Mouse (Mus musculus) liver, embryonic 16.5 days (tissue): ENCODE results near the gene Spata13. TPM values are rescaled to one million over a fixed set of nuclear protein-coding genes. Genes with fewer than 3 reads are reported as not detected.

Source experiments
- ATAC-seq: fragments of 200-750 bp; cut with Nextera tagmentation; 2 replicates; pipeline ENCODE4 v1.8.0; 2017; ENCODE audit warnings: low read depth, mild to moderate bottlenecking, moderate number of reproducible peaks, moderate library complexity
- H3K27ac ChIP-seq: fragments of 300-500 bp; sonication (generic); 2 replicates; pipeline ENCODE4 v1.5.1; 2014; ENCODE audit warnings: mild to moderate bottlenecking, low read length
- H3K27me3 ChIP-seq: fragments of 300-500 bp; sonication (generic); 2 replicates; pipeline ENCODE4 v1.6.1; 2014; ENCODE audit warnings: low read depth, low read length, mixed read lengths; ENCODE audit not compliant: control insufficient read depth, insufficient read depth
- H3K36me3 ChIP-seq: fragments of 300-500 bp; sonication (generic); 2 replicates; pipeline ENCODE4 v1.6.1; 2014; ENCODE audit warnings: mild to moderate bottlenecking; ENCODE audit not compliant: control insufficient read depth, insufficient read depth
- H3K4me1 ChIP-seq: fragments of 300-500 bp; sonication (generic); 2 replicates; pipeline ENCODE4 v1.6.1; 2014; ENCODE audit warnings: low read depth, low read length, mixed read lengths; ENCODE audit not compliant: control insufficient read depth
- H3K4me2 ChIP-seq: fragments of 300-500 bp; sonication (generic); 2 replicates; pipeline ENCODE4 v1.6.1; 2014; ENCODE audit warnings: low read depth, low read length, mixed read lengths
- H3K4me3 ChIP-seq: fragments of 300-500 bp; sonication (generic); 2 replicates; pipeline ENCODE4 v1.5.1; 2014; ENCODE audit warnings: low read depth, mild to moderate bottlenecking, low read length
- H3K9ac ChIP-seq: fragments of 300-500 bp; sonication (generic); 2 replicates; pipeline ENCODE4 v1.6.1; 2014; ENCODE audit warnings: low read depth, low read length
- H3K9me3 ChIP-seq: fragments of 300-500 bp; sonication (generic); replicated peaks from 2 replicates; pipeline ENCODE4 v1.6.1; 2016; ENCODE audit warnings: low read length; ENCODE audit not compliant: control insufficient read depth
- WGBS: fragments of 180-500 bp; shearing (Covaris S2); extraction: QIAGEN DNeasy Blood & Tissue Kit; methylation state at CpG from one replicate; pipeline ENCODE4 v1.1.7; 2014; ENCODE audit not compliant: insufficient replicate concordance; 5-methylcytosine and 5-hydroxymethylcytosine counted together
- polyA plus RNA-seq: library from polyadenylated mRNA; unstranded; fragments of >200 nt; fragmentation: Nextera tagmentation; extraction: Ambion mirVana; gene quantifications from 2 replicates; pipeline ENCODE4 v1.2.1, GENCODE M21; 2015

The Spata13 gene
- polyA plus RNA-seq, 1 experiment from 2014 or later = 21.5 TPM

GRCm38 (mm10) chr14:60693122-60693536, 59.3 kb downstream of the Spata13 start:
- Histone ChIP-seq H3K4me2 (no peak overlapping the region), H3K27ac (no peak overlapping the region), H3K27me3 (no peaks in the 10 kb centered on the region), H3K36me3 (no peaks in the 10 kb centered on the region; the same call in 1 of the 2 replicates), H3K4me3 (no peak overlapping the region), H3K9ac (no peak overlapping the region), H3K9me3 (no peaks in the 10 kb centered on the region), H3K4me1 (no peaks in the 10 kb centered on the region; the same call in 1 of the 2 replicates)
- no peak for ATAC-seq
- WGBS = 69% methylated on average over 11 of the region's 11 CpGs

GRCm38 (mm10) chr14:60693666-60694065, 59.9 kb downstream of the Spata13 start:
- Histone ChIP-seq H3K27ac (no peak overlapping the region), H3K36me3 (no peaks in the 10 kb centered on the region; the same call in 1 of the 2 replicates), H3K9me3 (no peaks in the 10 kb centered on the region), H3K4me3 (no peak overlapping the region), H3K4me2 (no peak overlapping the region), H3K4me1 (no peaks in the 10 kb centered on the region; the same call in 1 of the 2 replicates), H3K27me3 (no peaks in the 10 kb centered on the region), H3K9ac (no peak overlapping the region)
- ATAC-seq = no peak
- 74% methylated on average over 5 of the region's 5 CpGs for WGBS

- no peaks in the 10 kb centered on the region for H3K27me3 ChIP-seq
- no peaks in the 10 kb centered on the region; the same call in 1 of the 2 replicates for H3K36me3 ChIP-seq
- H3K4me3 ChIP-seq = no peak overlapping the region
Observed at GRCm38 (mm10) chr14:60694215-60694997, 60.6 kb downstream of the Spata13 start.

GRCm38 (mm10) chr14:60697351-60697750, 63.5 kb downstream of the Spata13 start:
- ATAC-seq = no peak
- Histone ChIP-seq H3K9me3 (no peaks in the 10 kb centered on the region), H3K4me2 (no peak overlapping the region), H3K36me3 (no peaks in the 10 kb centered on the region; the same call in 1 of the 2 replicates), H3K9ac (no peak overlapping the region), H3K27ac (no peak overlapping the region), H3K4me1 (no peaks in the 10 kb centered on the region; the same call in none of the 2 replicates), H3K27me3 (no peaks in the 10 kb centered on the region), H3K4me3 (no peak overlapping the region)
- WGBS = 79% methylated on average over 8 of the region's 8 CpGs

More at GRCm38 (mm10) chr14:60694215-60694997, 60.6 kb downstream of the Spata13 start:
- H3K4me1 ChIP-seq = no peaks in the 10 kb centered on the region; the same call in 1 of the 2 replicates
- 64% methylated on average over 14 of the region's 14 CpGs for WGBS
- no peak for ATAC-seq
- no peak overlapping the region for H3K9ac ChIP-seq
- H3K27ac ChIP-seq = no peak overlapping the region
- no peak overlapping the region for H3K4me2 ChIP-seq
- no peaks in the 10 kb centered on the region for H3K9me3 ChIP-seq

- Histone ChIP-seq H3K27me3 (no peaks in the 10 kb centered on the region), H3K27ac (no peak overlapping the region), H3K9ac (no peak overlapping the region), H3K9me3 (no peaks in the 10 kb centered on the region), H3K4me3 (no peak overlapping the region), H3K36me3 (no peaks in the 10 kb centered on the region), H3K4me1 (peaks cover under 1% of the 10 kb centered on the region; the same call in 1 of the 2 replicates), H3K4me2 (no peak overlapping the region)
- no peak for ATAC-seq
- 77% methylated on average over 10 of the region's 10 CpGs for WGBS
Observed at GRCm38 (mm10) chr14:60698980-60699379, 65.2 kb downstream of the Spata13 start.

GRCm38 (mm10) chr14:60702377-60703140, 68.8 kb downstream of the Spata13 start:
- WGBS = 58% methylated on average over 10 of the region's 10 CpGs
- no peak overlapping the region for H3K4me2 ChIP-seq
- no peak overlapping the region for H3K27ac ChIP-seq
- H3K27me3 ChIP-seq = no peaks in the 10 kb centered on the region
- no peaks in the 10 kb centered on the region for H3K36me3 ChIP-seq
- no peak overlapping the region for H3K9ac ChIP-seq
- H3K4me1 ChIP-seq = peaks cover 13% of the 10 kb centered on the region
- no peak overlapping the region for H3K4me3 ChIP-seq
- peak; percentile 71 for ATAC-seq
- no peaks in the 10 kb centered on the region for H3K9me3 ChIP-seq

- H3K36me3 ChIP-seq = no peaks in the 10 kb centered on the region
- no peak overlapping the region for H3K4me3 ChIP-seq
- ATAC-seq = peak; percentile 37; the same call in 1 of the 2 replicates
- H3K9me3 ChIP-seq = no peaks in the 10 kb centered on the region
- peaks cover 13% of the 10 kb centered on the region for H3K4me1 ChIP-seq
- no peak overlapping the region for H3K9ac ChIP-seq
- 43% methylated on average over 6 of the region's 6 CpGs for WGBS
- H3K27me3 ChIP-seq = no peaks in the 10 kb centered on the region
- no peak overlapping the region for H3K27ac ChIP-seq
- H3K4me2 ChIP-seq = no peak overlapping the region
Observed at GRCm38 (mm10) chr14:60704510-60704909, 70.7 kb downstream of the Spata13 start.

- no peaks in the 10 kb centered on the region for H3K9me3 ChIP-seq
- peaks cover 13% of the 10 kb centered on the region for H3K4me1 ChIP-seq
- no peak overlapping the region for H3K4me2 ChIP-seq
- no peak overlapping the region for H3K27ac ChIP-seq
- ATAC-seq = no peak; the same call in 1 of the 2 replicates
- 22% methylated on average over 3 of the region's 3 CpGs for WGBS
- no peaks in the 10 kb centered on the region for H3K27me3 ChIP-seq
- no peak overlapping the region for H3K9ac ChIP-seq
- no peaks in the 10 kb centered on the region for H3K36me3 ChIP-seq
- no peak overlapping the region for H3K4me3 ChIP-seq
Observed at GRCm38 (mm10) chr14:60704961-60705360, 71.2 kb downstream of the Spata13 start.
